Mouse (Mus musculus) lung, adult 18-20 months (tissue): ENCODE measurements around the gene Actr3b.
"Not testable (repeated sequence)": the region's sequence is repeated elsewhere in the genome, so short reads cannot be mapped to it uniquely, and the experiment has no call there.

Experiments
- DNase-seq, 2 experiments: peaks; one replicate each; pipeline ENCODE4 v3.0.0; 2022; ENCODE audit warnings: mixed read lengths in 2 of 2

Actr3b gene

GRCm38 (mm10) chr5:25759460-25760409 is at the start of gene Actr3b:
Actr3b (plus strand) TSS chr5:25759997.
- peak; percentile 87 for DNase-seq

GRCm38 (mm10) chr5:25713001-25713706 is 46.6 kb upstream of the Actr3b start:
- DNase-seq = not testable (repeated sequence)

- no peak for DNase-seq
These were observed 40.4 kb upstream of the Actr3b start for GRCm38 (mm10) chr5:25719390-25719789.

- no peak for DNase-seq
These were observed 36.8 kb upstream of the Actr3b start for GRCm38 (mm10) chr5:25723016-25723415.

- no peak for DNase-seq
These were observed 35.6 kb upstream of the Actr3b start for GRCm38 (mm10) chr5:25724134-25724675.

GRCm38 (mm10) chr5:25734318-25734717 is 25.5 kb upstream of the Actr3b start:
- DNase-seq = peak; percentile 8 to 12

- DNase-seq = no peak
These were observed 23.9 kb upstream of the Actr3b start for GRCm38 (mm10) chr5:25735861-25736260.

GRCm38 (mm10) chr5:25738448-25738847 is 21.3 kb upstream of the Actr3b start:
- DNase-seq = no peak

GRCm38 (mm10) chr5:25738902-25739301 is 20.9 kb upstream of the Actr3b start:
- DNase-seq = not testable (repeated sequence)

- no peak for DNase-seq
These were observed 11.9 kb upstream of the Actr3b start for GRCm38 (mm10) chr5:25747904-25748303.

- DNase-seq = no peak
These were observed 11.2 kb upstream of the Actr3b start for GRCm38 (mm10) chr5:25748613-25749012.

GRCm38 (mm10) chr5:25751552-25751951 is 8.2 kb upstream of the Actr3b start:
- peak in 1 of 2 experiments; percentile 5 for DNase-seq

- peak; percentile 9 to 18 for DNase-seq
These were observed 6.9 kb upstream of the Actr3b start for GRCm38 (mm10) chr5:25752862-25753261.

- DNase-seq = no peak
These were observed 6.1 kb upstream of the Actr3b start for GRCm38 (mm10) chr5:25753556-25754235.

GRCm38 (mm10) chr5:25754236-25754766 is 5.5 kb upstream of the Actr3b start:
- DNase-seq = peak; percentile 16 to 24

GRCm38 (mm10) chr5:25760410-25760832 is 624 bp downstream of the Actr3b start:
- peak; percentile 10 to 11 for DNase-seq

GRCm38 (mm10) chr5:25760871-25761270 is 1.1 kb downstream of the Actr3b start:
- DNase-seq = no peak

- DNase-seq = no peak
These were observed 2.1 kb downstream of the Actr3b start for GRCm38 (mm10) chr5:25761850-25762249.

GRCm38 (mm10) chr5:25769006-25769405 is 9.2 kb downstream of the Actr3b start:
- DNase-seq = no peak

- no peak for DNase-seq
These were observed 9.6 kb downstream of the Actr3b start for GRCm38 (mm10) chr5:25769406-25769805.

GRCm38 (mm10) chr5:25772456-25772855 is 12.7 kb downstream of the Actr3b start:
- no peak for DNase-seq
